Mouse (Mus musculus) ES-E14 (cell line): Measurements from ENCODE around the gene Gkn3. TPM values are rescaled to one million over a fixed set of nuclear protein-coding genes. Genes with fewer than 3 reads are reported as not detected.

ENCODE experiments used
- DNase-seq: peaks from one replicate; pipeline ENCODE4 v3.0.0-alpha.2; 2013; ENCODE audit warnings: low read depth, low spot score
- H3K27ac ChIP-seq: 2 replicates; pipeline ENCODE4 v1.5.1; 2012; ENCODE audit warnings: low read depth, mild to moderate bottlenecking, low read length, moderate library complexity, mixed read lengths; ENCODE audit not compliant: poor library complexity, insufficient read depth, severe bottlenecking
- H3K36me3 ChIP-seq: 2 replicates; pipeline ENCODE4 v1.6.1; 2012; ENCODE audit warnings: mild to moderate bottlenecking, low read length, moderate library complexity, mixed read lengths; ENCODE audit not compliant: control insufficient read depth, poor library complexity, insufficient read depth, severe bottlenecking
- H3K4me1 ChIP-seq, 2 experiments: fragments of 150-350 bp in 1 of 2; sonication (generic) in 1 of 2; 2 replicates each; pipeline ENCODE4 v1.6.1; 2012; ENCODE audit warnings: low read length in 2 of 2, mild to moderate bottlenecking in 1 of 2, mixed read lengths in 1 of 2; ENCODE audit not compliant: control insufficient read depth in 2 of 2, insufficient read depth in 2 of 2, poor library complexity in 1 of 2
- H3K4me3 ChIP-seq, 2 experiments: fragments of 150-350 bp in 1 of 2; sonication (generic) in 1 of 2; 2 replicates each; pipeline ENCODE4 v1.5.1; 2012; ENCODE audit warnings: low read length in 2 of 2, low read depth in 1 of 2, mild to moderate bottlenecking in 1 of 2, mixed read lengths in 1 of 2; ENCODE audit not compliant: insufficient read depth in 1 of 2, poor library complexity in 1 of 2, severe bottlenecking in 1 of 2
- H3K9ac ChIP-seq: 2 replicates; pipeline ENCODE4 v1.6.1; 2012; ENCODE audit warnings: low read depth, mild to moderate bottlenecking, low read length, mixed read lengths; ENCODE audit not compliant: poor library complexity, insufficient read depth, severe bottlenecking
- H3K9me3 ChIP-seq: fragments of 150-350 bp; sonication (generic); 2 replicates; pipeline ENCODE4 v1.6.1; 2012; ENCODE audit warnings: low read depth, mild to moderate bottlenecking, low read length; ENCODE audit not compliant: control insufficient read depth, insufficient read depth
- CHD2 ChIP-seq: IDR thresholded peaks from 2 replicates; pipeline ENCODE4 v1.6.1; 2014; ENCODE audit warnings: mild to moderate bottlenecking, low read depth, low read length, inconsistent platforms
- HCFC1 ChIP-seq: IDR thresholded peaks from 2 replicates; pipeline ENCODE4 v1.6.1; 2012; ENCODE audit warnings: low read length, inconsistent platforms, borderline replicate concordance; ENCODE audit not compliant: insufficient read depth
- MAFK ChIP-seq: IDR thresholded peaks from 2 replicates; pipeline ENCODE4 v1.6.1; 2014; ENCODE audit warnings: mild to moderate bottlenecking, low read depth, low read length, inconsistent platforms; ENCODE audit not compliant: insufficient read depth
- ZC3H11A ChIP-seq: IDR thresholded peaks from 2 replicates; pipeline ENCODE4 v1.6.1; 2012; ENCODE audit warnings: low read depth, mild to moderate bottlenecking, inconsistent platforms, low read length, borderline replicate concordance
- ZNF384 ChIP-seq: IDR thresholded peaks from 2 replicates; pipeline ENCODE4 v1.6.1; 2012; ENCODE audit warnings: low read depth, low read length, inconsistent platforms
- in situ Hi-C, 2 experiments: fragments of 600-800 bp; cut with MboI; formaldehyde crosslinking; loops; one replicate each; pipeline ENCODE4 v1.15.1; 2025; ENCODE audit warnings: low sequenced_read_pairs in 2 of 2, inconsistent platforms in 1 of 2; ENCODE audit not compliant: unreplicated experiment in 2 of 2
- total RNA-seq: library from RNA; depleted of rRNA; stranded (reverse); fragments of 300-350 nt; gene quantifications from 2 replicates; pipeline ENCODE4 v1.2.3, GENCODE M21; 2012; rRNA removed

The Gkn3 gene
- total RNA-seq, result not detected in 2 replicates

GRCm38 (mm10) chr6:87388877-87389276 is at the start of gene Gkn3:
Gene Gkn3, minus strand, starts transcription at chr6:87388935.
- in situ Hi-C loops, result no loop called here
- Histone ChIP-seq H3K9me3 (no peaks in the 10 kb centered on the region), H3K36me3 (no peaks in the 10 kb centered on the region), H3K4me3 (no peak within 1 kb of the TSS), H3K9ac (no peak within 1 kb of the TSS), H3K27ac (no peak within 1 kb of the TSS), H3K4me1 (no peaks in the 10 kb centered on the region)
- TF ChIP-seq ZC3H11A, result no peak
- no peak for TF ChIP-seq MAFK
- no peak for TF ChIP-seq HCFC1
- no peak for TF ChIP-seq CHD2
- no peak for TF ChIP-seq ZNF384
- no peak for DNase-seq

GRCm38 (mm10) chr6:87436745-87437144 is 48.0 kb upstream of the Gkn3 start:
- Histone ChIP-seq H3K36me3 (no peaks in the 10 kb centered on the region), H3K4me3 (no peak overlapping the region), H3K27ac (no peak overlapping the region), H3K4me1 (no peaks in the 10 kb centered on the region), H3K9ac (no peak overlapping the region), H3K9me3 (no peaks in the 10 kb centered on the region)
- in situ Hi-C loops, result no loop called here
- no peak for DNase-seq
- TF ChIP-seq ZNF384, result no peak
- TF ChIP-seq HCFC1, result no peak
- TF ChIP-seq CHD2, result no peak
- no peak for TF ChIP-seq MAFK
- TF ChIP-seq ZC3H11A, result no peak

- H3K4me1 ChIP-seq, result no peaks in the 10 kb centered on the region
- H3K4me3 ChIP-seq, result no peak overlapping the region
- TF ChIP-seq HCFC1, result no peak
- TF ChIP-seq MAFK, result no peak
- no peak for TF ChIP-seq ZC3H11A
- no peak for TF ChIP-seq ZNF384
- TF ChIP-seq CHD2, result no peak
- in situ Hi-C loops, result no loop called here
- DNase-seq, result no peak
- no peak overlapping the region for H3K27ac ChIP-seq
- H3K36me3 ChIP-seq, result no peaks in the 10 kb centered on the region
- no peaks in the 10 kb centered on the region for H3K9me3 ChIP-seq
- H3K9ac ChIP-seq, result no peak overlapping the region
These were observed 47.1 kb upstream of the Gkn3 start for GRCm38 (mm10) chr6:87435791-87436190.

- Histone ChIP-seq H3K36me3 (no peaks in the 10 kb centered on the region), H3K4me1 (no peaks in the 10 kb centered on the region), H3K9me3 (no peaks in the 10 kb centered on the region), H3K9ac (no peak within 1 kb of the TSS), H3K4me3 (no peak within 1 kb of the TSS), H3K27ac (no peak within 1 kb of the TSS)
- TF ChIP-seq ZNF384 (no peak), ZC3H11A (no peak), CHD2 (no peak), MAFK (no peak), HCFC1 (no peak)
- no peak for DNase-seq
- in situ Hi-C loops, result no loop called here
These were observed 39.8 kb upstream of the Gkn3 start, which contains the start of gene Bmp10 for GRCm38 (mm10) chr6:87428487-87429044. Gene Bmp10, plus strand, starts transcription at chr6:87428994.
